Comparison of ENCODE assay signal across 8 mouse cellular contexts in the genomic region with DNA sequence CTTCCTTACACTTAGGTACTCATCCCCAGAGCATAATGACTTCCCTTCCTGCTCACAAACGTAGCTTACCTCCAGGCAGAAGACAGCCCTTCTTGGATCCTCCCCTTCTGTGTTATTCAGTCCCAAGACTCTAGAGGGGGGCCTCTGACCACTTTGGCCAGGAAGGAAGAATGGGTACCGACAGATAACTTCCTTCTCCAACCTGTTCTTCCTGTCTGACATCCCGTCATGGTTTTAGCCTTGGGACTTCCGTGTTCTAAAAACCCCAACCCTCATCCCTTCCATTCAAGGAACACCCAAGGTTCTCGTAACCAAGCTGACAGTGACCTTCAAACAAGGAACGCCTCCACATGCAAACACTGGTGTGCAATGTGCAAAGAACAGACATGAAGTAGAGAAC. TPM values are rescaled to one million over a fixed set of nuclear protein-coding genes. Genes with fewer than 3 reads are reported as not detected.
DNase-seq lines count a peak whose midpoint lies in the region; ATAC-seq and TF ChIP-seq lines count a peak whose summit lies in the region.

Gene Nlrx1, minus strand, starts transcription at position 168 of the 400 bp plus-strand sequence.

- H3K9me3 ChIP-seq in kidney, embryonic 14.5 days (ENCODE audit: control insufficient read depth, low read length): peaks cover 3% of the 10 kb centered on the region; the same call in 1 of the 2 replicates
- H3K9me3 ChIP-seq in hindbrain, embryonic 14.5 days (ENCODE audit: control insufficient read depth, low read length): no peaks in the 10 kb centered on the region; the same call in 1 of the 2 replicates
- H3K9me3 ChIP-seq in lung, embryonic 16.5 days (ENCODE audit: control insufficient read depth, low read length): no peaks in the 10 kb centered on the region

- no peaks in the 10 kb centered on the region for H3K27me3 ChIP-seq in kidney, embryonic 14.5 days (ENCODE audit: control insufficient read depth, insufficient read depth, low read length)
- H3K27me3 ChIP-seq in hindbrain, embryonic 14.5 days (ENCODE audit: control insufficient read depth, insufficient read depth, low read length): no peaks in the 10 kb centered on the region
- no peaks in the 10 kb centered on the region for H3K27me3 ChIP-seq in lung, embryonic 16.5 days (ENCODE audit: control insufficient read depth, insufficient read depth, low read depth, low read length)

- peaks cover 6% of the 10 kb centered on the region; the same call in 1 of the 2 replicates for H3K4me1 ChIP-seq in kidney, embryonic 14.5 days (ENCODE audit: control insufficient read depth, insufficient read depth, low read length)
- H3K4me1 ChIP-seq in hindbrain, embryonic 14.5 days (replicated peaks; ENCODE audit: control insufficient read depth, insufficient read depth, low read length): peaks cover 12% of the 10 kb centered on the region; the same call in 1 of the 2 replicates
- peaks cover 11% of the 10 kb centered on the region for H3K4me1 ChIP-seq in lung, embryonic 16.5 days (replicated peaks; ENCODE audit: control insufficient read depth, insufficient read depth, low read length)

- WGBS in kidney, embryonic 14.5 days: 70% methylated on average over 6 of the region's 6 CpGs
- WGBS in hindbrain, embryonic 14.5 days: 89% methylated on average over 6 of the region's 6 CpGs
- WGBS in lung, embryonic 16.5 days: 55% methylated on average over 6 of the region's 6 CpGs

- TF ChIP-seq CTCF in gastrocnemius, adult 2 months (IDR thresholded peaks at IDR 0.05): no peak

- peak within 1 kb of the TSS; percentile 53; the same call in 1 of the 2 replicates for H3K27ac ChIP-seq in kidney, embryonic 14.5 days (ENCODE audit: low read depth, low read length)
- H3K27ac ChIP-seq in gastrocnemius, adult 2 months: peak within 1 kb of the TSS; percentile 97
- H3K27ac ChIP-seq in hindbrain, embryonic 14.5 days: peak within 1 kb of the TSS; percentile 57
- peak within 1 kb of the TSS; percentile 77 for H3K27ac ChIP-seq in lung, embryonic 16.5 days (ENCODE audit: low read length)

- H3K4me3 ChIP-seq in kidney, embryonic 14.5 days (ENCODE audit: low read length): peak within 1 kb of the TSS; percentile 52
- H3K4me3 ChIP-seq in gastrocnemius, adult 2 months: peak within 1 kb of the TSS; percentile 86
- H3K4me3 ChIP-seq in hindbrain, embryonic 14.5 days (replicated peaks; ENCODE audit: low read length): peak within 1 kb of the TSS; percentile 32
- peak within 1 kb of the TSS; percentile 54 for H3K4me3 ChIP-seq in lung, embryonic 16.5 days (ENCODE audit: low read length)

- H3K36me3 ChIP-seq in kidney, embryonic 14.5 days (ENCODE audit: control insufficient read depth, insufficient read depth, low read length): no peaks in the 10 kb centered on the region
- peaks cover 7% of the 10 kb centered on the region; the same call in 1 of the 2 replicates for H3K36me3 ChIP-seq in hindbrain, embryonic 14.5 days (replicated peaks; ENCODE audit: control insufficient read depth, insufficient read depth)
- peaks cover 2% of the 10 kb centered on the region; the same call in 1 of the 2 replicates for H3K36me3 ChIP-seq in lung, embryonic 16.5 days (ENCODE audit: control insufficient read depth, insufficient read depth, low read length)

- peak within 1 kb of the TSS; percentile 82 for H3K4me2 ChIP-seq in kidney, embryonic 14.5 days (replicated peaks; ENCODE audit: low read depth, low read length)
- H3K4me2 ChIP-seq in hindbrain, embryonic 14.5 days (replicated peaks): peak within 1 kb of the TSS; percentile 59
- peak within 1 kb of the TSS; percentile 77 for H3K4me2 ChIP-seq in lung, embryonic 16.5 days (ENCODE audit: low read depth, low read length)

- H3K9ac ChIP-seq in kidney, embryonic 14.5 days (ENCODE audit: low read depth, low read length): peak within 1 kb of the TSS; percentile 90
- peak within 1 kb of the TSS; percentile 65 for H3K9ac ChIP-seq in hindbrain, embryonic 14.5 days
- peak within 1 kb of the TSS; percentile 86 for H3K9ac ChIP-seq in lung, embryonic 16.5 days (ENCODE audit: low read length)

- DNase-seq in kidney, postnatal 25 days: no peak
- no peak for DNase-seq in adrenal gland, postnatal 4 days (ENCODE audit: low spot score in 2 of 2)
- DNase-seq in gastrocnemius, adult 2 months: no peak
- no peak for DNase-seq in hindbrain, embryonic 14.5 days (ENCODE audit: low spot score)
- no peak for DNase-seq in thymus, postnatal 0 days (ENCODE audit: low spot score)
- DNase-seq in adipocyte (ENCODE audit: low spot score): no peak

- 0 out of 2 replicates have a peak, but pooled peaks have one; percentile 6 for ATAC-seq in kidney, embryonic 14.5 days (ENCODE audit: low FRiP score, low TSS enrichment)
- no peak for ATAC-seq in hindbrain, embryonic 14.5 days (ENCODE audit: low FRiP score)
- peak; percentile 31 for ATAC-seq in lung, embryonic 16.5 days (ENCODE audit: low read depth)

- intact Hi-C loops in gastrocnemius, adult 2 months (cut with DNase I): no loop called here

RNA-seq across cellular contexts. Expression of gene Nlrx1, which starts in this region (rescaled TPM):
- polyA plus RNA-seq in kidney, embryonic 14.5 days (2014; fragmentation: Nextera tagmentation; extraction: Ambion mirVana): 3.2 and 5.6 TPM in 2 replicates
- total RNA-seq in adrenal gland, postnatal 4 days (2021): 10 to 100 TPM; 31.8 to 35.5 TPM
- 10 to 100 TPM; 19.2 to 20.8 TPM for total RNA-seq in gastrocnemius, adult 2 months (2021)
- polyA plus RNA-seq in hindbrain, embryonic 14.5 days (2014; fragmentation: Nextera tagmentation; extraction: Ambion mirVana): 4.4 and 5.1 TPM in 2 replicates
- 9.5 and 10.4 TPM in 2 replicates for polyA plus RNA-seq in lung, embryonic 16.5 days (2015; fragmentation: Nextera tagmentation; extraction: Ambion mirVana)
- polyA plus RNA-seq in thymus, postnatal 0 days (2015; fragmentation: Nextera tagmentation; extraction: Ambion mirVana): 5.9 and 6.3 TPM in 2 replicates

Comparison
In these comparisons a context has a peak if more than half of its experiments do, and no peak if none do; other contexts are left out.
1. H3K4me3 ChIP-seq: peak in every context shown above with its lines; median percentile 86 in gastrocnemius, adult 2 months; 54 in lung, embryonic 16.5 days; 52 in kidney, embryonic 14.5 days; 32 in hindbrain, embryonic 14.5 days.